Mouse (Mus musculus): ENCODE data around the gene Npat.

- TF ChIP-seq CTCF (IDR thresholded peaks at IDR 0.05; ENCODE audit: low read depth) (no peak), EP300 (optimal IDR thresholded peaks at IDR 0.05) (no peak)
Observed at GRCm38 (mm10) chr9:53596971-53597600, 60.2 kb downstream of the Npat start.
